Mouse (Mus musculus) E14TG2a.4 (cell line): Measurements from ENCODE around the gene Magi1.

Experiments used
- CTCF ChIP-seq: conservative IDR thresholded peaks from 2 replicates; pipeline ENCODE4 v1.5.1; 2014; ENCODE audit warnings: low read length
- NANOG ChIP-seq: IDR thresholded peaks from 2 replicates; pipeline ENCODE4 v1.6.1; 2014; ENCODE audit warnings: borderline replicate concordance, low read length, mixed read lengths
- POU5F1 ChIP-seq: IDR thresholded peaks from 2 replicates; pipeline ENCODE4 v1.6.1; 2014; ENCODE audit warnings: low read length, borderline replicate concordance

- TF ChIP-seq CTCF (no peak), POU5F1 (no peak), NANOG (no peak)
Measured at GRCm38 (mm10) chr6:94154854-94155601, 128.7 kb downstream of the Magi1 start.
